In the genomic region with DNA sequence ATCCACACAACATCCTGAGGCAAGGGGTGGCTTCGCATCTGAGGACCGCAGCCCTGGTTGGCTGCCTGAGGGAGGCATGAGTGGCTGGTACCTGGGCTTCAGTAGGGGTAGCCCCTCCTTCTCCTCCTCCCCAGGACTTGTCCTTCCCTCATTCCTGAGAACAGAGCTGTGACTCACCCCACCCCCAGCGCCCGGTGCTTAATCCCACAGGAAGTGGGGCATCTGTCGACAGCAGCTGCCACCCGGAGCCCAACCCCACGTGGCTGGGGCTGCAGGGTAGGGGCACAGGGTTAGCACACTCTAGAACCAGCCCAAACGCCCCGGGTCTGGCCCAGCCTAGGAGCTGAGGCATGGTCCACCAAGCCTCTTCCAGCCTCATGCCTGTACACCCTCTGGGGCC, we compare ENCODE assay signal across 9 mouse cellular contexts. TPM values are rescaled to one million over a fixed set of nuclear protein-coding genes. Genes with fewer than 3 reads are reported as not detected.
DNase-seq lines count a peak whose midpoint lies in the region; ATAC-seq and TF ChIP-seq lines count a peak whose summit lies in the region.
"Had no signal": no experiment of that assay in that cellular context is flagged by ENCODE, and none has a peak within 500 bp of the region (broad histone marks: within the 10 kb centered on the region; RNA-seq: fewer than 3 reads in every experiment).

No protein-coding gene starts in this region.

- TF ChIP-seq POLR2A in thymus, adult 2 months (IDR thresholded peaks at IDR 0.05; ENCODE audit: control insufficient read depth, extremely low read depth, insufficient read depth, low read length, poor library complexity) = no peak

- H3K4me2 ChIP-seq in stomach, postnatal 0 days (replicated peaks; ENCODE audit: low read depth) = no peak overlapping the region
- H3K4me2 ChIP-seq: liver, embryonic 13.5 days had no signal

- H3K9ac ChIP-seq in stomach, postnatal 0 days (ENCODE audit: low read length) = no peak overlapping the region
- H3K9ac ChIP-seq: liver, embryonic 13.5 days had no signal

- H3K27ac ChIP-seq in thymus, adult 2 months (ENCODE audit: control insufficient read depth, insufficient read depth, low read length) = no peak overlapping the region
- H3K27ac ChIP-seq in embryonic facial prominence, embryonic 10.5 days (replicated peaks) = peak overlapping the region; percentile 41
- H3K27ac ChIP-seq in stomach, postnatal 0 days (replicated peaks) = no peak overlapping the region
- H3K27ac ChIP-seq: liver, embryonic 13.5 days had no signal

- H3K9me3 ChIP-seq in embryonic facial prominence, embryonic 10.5 days = no peaks in the 10 kb centered on the region
- no peaks in the 10 kb centered on the region for H3K9me3 ChIP-seq in stomach, postnatal 0 days (ENCODE audit: control insufficient read depth, low read length)
- H3K9me3 ChIP-seq: liver, embryonic 13.5 days had no signal

- peak; percentile 58 to 60 for DNase-seq in left cerebral cortex, adult 18-20 months (ENCODE audit: low spot score in 2 of 2)
- no peak for DNase-seq in left cerebral cortex, adult 11 months (ENCODE audit: low spot score)
- peak; percentile 31 for DNase-seq in thymus, adult 2 months
- DNase-seq in thymus, adult 18-20 months = no peak
- no peak for DNase-seq in embryonic facial prominence, embryonic 10.5 days (ENCODE audit: low spot score)
- no peak for DNase-seq in stomach, postnatal 0 days (ENCODE audit: low spot score)
- no peak for DNase-seq in kidney, postnatal 14 days
- DNase-seq: adrenal gland, postnatal 36 days; liver, embryonic 13.5 days had no signal

- H3K27me3 ChIP-seq in thymus, adult 2 months (ENCODE audit: control insufficient read depth, insufficient read depth, low read length) = no peaks in the 10 kb centered on the region
- peaks cover 14% of the 10 kb centered on the region; the same call in 1 of the 2 replicates for H3K27me3 ChIP-seq in embryonic facial prominence, embryonic 10.5 days (replicated peaks; ENCODE audit: low read depth, poor library complexity, severe bottlenecking)
- H3K27me3 ChIP-seq in stomach, postnatal 0 days (ENCODE audit: control insufficient read depth, insufficient read depth, low read length) = no peaks in the 10 kb centered on the region

- H3K4me3 ChIP-seq in thymus, adult 2 months (ENCODE audit: control insufficient read depth, insufficient read depth, low read length) = no peak overlapping the region
- H3K4me3 ChIP-seq in embryonic facial prominence, embryonic 10.5 days = no peak overlapping the region
- H3K4me3 ChIP-seq in stomach, postnatal 0 days (ENCODE audit: low read depth, low read length) = no peak overlapping the region
- H3K4me3 ChIP-seq: liver, embryonic 13.5 days had no signal

- 0 out of 2 replicates have a peak, but pooled peaks have one; percentile 4 for ATAC-seq in stomach, postnatal 0 days (ENCODE audit: low FRiP score, low TSS enrichment)

- H3K4me1 ChIP-seq in thymus, adult 2 months (replicated peaks; ENCODE audit: control insufficient read depth, insufficient read depth, low read length) = peaks cover 27% of the 10 kb centered on the region
- peaks cover 55% of the 10 kb centered on the region for H3K4me1 ChIP-seq in embryonic facial prominence, embryonic 10.5 days
- 0 out of 2 replicates have a peak, but pooled peaks cover 2% of the 10 kb centered on the region for H3K4me1 ChIP-seq in stomach, postnatal 0 days (replicated peaks; ENCODE audit: control insufficient read depth, insufficient read depth)

- TF ChIP-seq EP300 in stomach, postnatal 0 days (optimal IDR thresholded peaks at IDR 0.05) = no peak

- WGBS in thymus, adult 2 months = 22% methylated on average over 9 of the region's 9 CpGs
- 39% methylated on average over 9 of the region's 9 CpGs for WGBS in embryonic facial prominence, embryonic 10.5 days
- 41% methylated on average over 9 of the region's 9 CpGs for WGBS in stomach, postnatal 0 days

- no peaks in the 10 kb centered on the region for H3K36me3 ChIP-seq in thymus, adult 2 months (ENCODE audit: control insufficient read depth, insufficient read depth, low read length)
- no peaks in the 10 kb centered on the region for H3K36me3 ChIP-seq in embryonic facial prominence, embryonic 10.5 days (replicated peaks)
- no peaks in the 10 kb centered on the region for H3K36me3 ChIP-seq in stomach, postnatal 0 days (ENCODE audit: control insufficient read depth, insufficient read depth, low read length)
- H3K36me3 ChIP-seq: liver, embryonic 13.5 days had no signal

- TF ChIP-seq CTCF in thymus, adult 2 months (IDR thresholded peaks at IDR 0.05; ENCODE audit: borderline replicate concordance, control insufficient read depth, extremely low read depth, insufficient read depth, low read length, poor library complexity) = no peak
- TF ChIP-seq CTCF in stomach, postnatal 0 days (IDR thresholded peaks at IDR 0.05; ENCODE audit: low read depth) = no peak

RNA-seq across cellular contexts. Expression of a gene that starts 4.0 kb away (rescaled TPM):
- 10 to 100 TPM; 10.4 to 12.2 TPM for total RNA-seq in left cerebral cortex, adult 18-20 months (2021)
- polyA plus RNA-seq in thymus, adult 2 months (2012; rRNA removed) = 58.8 and 59.6 TPM in 2 replicates
- 78.1 and 83.8 TPM in 2 replicates for polyA plus RNA-seq in embryonic facial prominence, embryonic 10.5 days (2016; fragmentation: Nextera tagmentation; extraction: Ambion mirVana)
- 78.6 and 82.7 TPM in 2 replicates for polyA plus RNA-seq in stomach, postnatal 0 days (2015; fragmentation: Nextera tagmentation; extraction: Ambion mirVana)

RNA-seq across cellular contexts. Expression of a gene that starts 8.3 kb away (rescaled TPM):
- 10 to 100 TPM; 53.4 to 58.9 TPM for total RNA-seq in left cerebral cortex, adult 18-20 months (2021)
- 58.7 and 61.5 TPM in 2 replicates for polyA plus RNA-seq in thymus, adult 2 months (2012; rRNA removed)
- 4.8 and 5.3 TPM in 2 replicates for polyA plus RNA-seq in embryonic facial prominence, embryonic 10.5 days (2016; fragmentation: Nextera tagmentation; extraction: Ambion mirVana)
- polyA plus RNA-seq in stomach, postnatal 0 days (2015; fragmentation: Nextera tagmentation; extraction: Ambion mirVana) = 3.2 and 4.5 TPM in 2 replicates

RNA-seq across cellular contexts. Expression of a gene that starts 38.4 kb away (rescaled TPM):
- 10 to 100 TPM; 67.9 to 68.5 TPM for total RNA-seq in left cerebral cortex, adult 18-20 months (2021)
- 69.7 and 87.6 TPM in 2 replicates for polyA plus RNA-seq in thymus, adult 2 months (2012; rRNA removed)
- polyA plus RNA-seq in embryonic facial prominence, embryonic 10.5 days (2016; fragmentation: Nextera tagmentation; extraction: Ambion mirVana) = 22.3 and 23.0 TPM in 2 replicates
- 17.1 and 19.7 TPM in 2 replicates for polyA plus RNA-seq in stomach, postnatal 0 days (2015; fragmentation: Nextera tagmentation; extraction: Ambion mirVana)

Comparison
In these comparisons a context has a peak if more than half of its experiments do, and no peak if none do; other contexts are left out.
1. DNase-seq: peak in left cerebral cortex, adult 18-20 months (2 of 2) and thymus, adult 2 months (single experiment); none in left cerebral cortex, adult 11 months (single experiment), thymus, adult 18-20 months (0 of 2), embryonic facial prominence, embryonic 10.5 days (single experiment), stomach, postnatal 0 days (single experiment) and kidney, postnatal 14 days (single experiment).